Mouse (Mus musculus): ENCODE data around the gene Gm28230.

Gm28230 gene

DNA sequence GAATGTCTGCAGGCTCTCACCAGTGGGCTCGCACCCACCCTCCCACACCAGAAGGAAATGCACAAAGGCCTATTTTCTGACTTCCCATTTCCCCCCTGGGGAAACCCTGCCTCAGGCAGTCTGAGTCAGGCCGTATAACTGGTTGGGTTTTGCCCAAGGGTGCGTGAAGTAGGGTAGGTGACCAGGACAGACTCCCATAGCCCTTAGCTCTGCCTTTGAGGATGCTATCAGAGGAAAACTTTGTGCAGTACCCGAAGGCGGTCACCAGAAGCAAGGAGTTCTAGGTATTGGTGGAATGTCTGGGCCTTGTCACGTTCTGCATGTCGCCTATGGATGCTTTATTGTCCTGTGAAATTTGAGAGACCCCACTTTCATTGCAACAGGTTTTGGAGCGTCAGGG is 3.6 kb upstream of the Gm28230 start:
- DNase-seq (ENCODE audit: low spot score in 2 of 2): no peak

DNA sequence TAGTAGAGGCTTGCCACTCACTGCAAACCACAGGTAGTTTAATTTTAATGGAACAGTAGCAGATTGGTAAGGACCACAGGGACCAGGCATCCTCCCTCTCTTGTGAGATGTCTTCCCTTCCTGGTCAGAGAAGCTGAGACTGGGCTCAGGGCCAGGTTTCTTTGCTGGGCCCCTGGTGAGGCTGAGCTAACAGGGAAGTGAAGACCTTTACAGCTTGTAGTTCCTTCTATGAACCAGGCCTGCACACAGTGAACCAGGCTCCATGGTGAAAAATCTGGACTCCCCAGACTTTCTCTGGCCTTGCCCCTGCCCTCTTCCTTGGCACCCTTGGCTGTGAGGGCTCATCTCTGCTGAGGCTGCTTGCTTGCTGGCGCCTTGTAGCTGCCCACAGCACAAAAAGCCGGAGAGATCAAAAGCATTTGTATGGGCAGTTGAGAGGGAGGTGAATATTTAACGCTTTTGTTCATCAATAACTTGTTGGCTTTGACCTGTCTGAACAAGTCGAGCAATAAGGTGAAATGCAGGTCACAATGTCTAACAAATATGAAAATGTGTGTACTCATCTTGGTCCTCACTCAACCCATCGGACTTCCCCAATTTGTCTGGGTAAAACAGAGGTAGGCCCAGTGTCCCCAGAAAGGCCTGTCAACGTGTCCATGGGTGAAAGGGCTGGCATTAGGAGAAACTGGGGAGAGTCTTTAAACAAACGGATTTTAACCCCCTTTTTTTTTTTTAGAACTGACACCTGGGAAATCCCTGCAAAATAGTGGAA is 2.1 kb upstream of the Gm28230 start:
- no peak for DNase-seq (ENCODE audit: low spot score in 2 of 2)

DNA sequence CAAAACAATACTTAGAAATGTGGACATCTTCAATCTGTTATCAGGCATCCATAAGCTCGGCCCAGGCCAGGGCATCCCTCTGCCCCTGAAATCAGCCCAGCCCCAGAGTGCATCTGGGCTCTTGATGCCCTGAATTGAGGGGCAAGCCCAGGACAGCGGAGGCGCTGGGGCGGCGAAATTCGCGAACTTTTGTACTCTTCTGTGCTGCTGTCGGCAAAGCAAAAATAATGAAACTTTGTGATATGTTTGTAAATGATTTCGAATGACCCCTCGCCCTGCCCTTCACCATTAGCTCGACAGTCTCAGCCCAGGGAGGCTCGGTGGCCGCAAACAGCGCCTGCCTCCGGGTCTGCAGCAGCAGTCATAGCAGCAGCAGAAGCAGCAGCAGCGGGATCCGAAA is 1.4 kb upstream of the Gm28230 start:
- DNase-seq (ENCODE audit: low spot score in 2 of 2): no peak

DNA sequence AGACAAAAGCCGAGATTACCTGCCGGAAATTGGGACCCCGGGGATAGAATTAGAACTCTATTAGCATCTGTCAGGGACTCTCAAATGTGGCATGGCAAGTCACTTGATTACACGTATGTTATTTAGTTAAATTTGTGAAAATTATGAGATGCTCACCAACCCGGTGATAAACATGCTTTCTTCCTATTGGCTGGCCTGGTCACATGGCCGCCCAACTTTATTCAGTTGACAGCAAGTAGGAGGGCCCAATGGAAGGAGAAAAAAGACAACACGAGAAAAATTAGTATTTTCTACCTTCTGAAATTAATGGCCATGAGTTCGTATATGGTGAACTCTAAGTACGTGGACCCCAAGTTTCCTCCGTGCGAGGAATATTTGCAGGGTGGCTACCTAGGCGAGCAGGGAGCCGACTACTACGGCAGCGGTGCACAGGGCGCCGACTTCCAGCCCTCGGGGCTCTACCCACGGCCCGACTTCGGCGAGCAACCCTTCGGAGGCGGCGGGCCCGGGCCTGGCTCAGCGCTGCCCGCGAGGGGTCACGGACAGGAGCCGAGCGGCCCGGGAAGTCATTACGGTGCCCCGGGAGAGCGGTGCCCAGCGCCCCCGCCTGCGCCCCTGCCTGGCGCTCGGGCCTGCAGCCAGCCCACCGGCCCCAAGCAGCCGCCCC is 578 bp downstream of the Gm28230 start:
- no peak for DNase-seq (ENCODE audit: low spot score in 2 of 2)

DNA sequence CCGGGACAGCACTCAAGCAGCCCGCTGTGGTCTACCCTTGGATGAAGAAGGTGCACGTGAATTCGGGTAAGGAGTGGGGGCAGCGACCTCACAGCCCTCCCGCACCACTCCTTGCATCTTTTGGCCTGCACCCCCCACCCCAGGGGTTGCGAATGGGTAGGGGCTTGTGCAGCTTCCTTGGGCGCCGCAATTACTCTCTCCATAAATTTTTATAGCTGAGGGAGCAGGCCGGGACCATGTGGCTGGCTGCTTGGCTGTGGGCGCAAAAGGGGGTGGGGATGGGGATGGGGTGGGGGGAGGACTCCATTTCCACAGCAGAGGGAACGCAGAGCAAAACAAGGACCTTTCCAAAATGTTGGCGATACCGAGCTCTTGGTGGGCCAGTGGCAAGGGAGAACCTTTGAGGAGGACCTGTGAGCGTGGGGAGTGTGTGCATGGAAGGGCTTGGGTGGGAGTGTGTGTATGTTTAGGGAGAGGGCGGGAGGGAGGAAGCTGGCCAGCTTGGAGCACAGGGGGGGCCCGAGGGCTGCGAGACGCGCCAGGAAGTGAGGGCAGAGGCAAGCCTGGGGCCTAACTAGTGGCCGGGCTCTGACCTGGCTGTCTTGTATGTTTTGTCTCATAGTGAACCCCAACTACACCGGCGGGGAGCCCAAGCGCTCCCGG is 1.2 kb downstream of the Gm28230 start:
- no peak for DNase-seq (ENCODE audit: low spot score in 2 of 2)

DNA sequence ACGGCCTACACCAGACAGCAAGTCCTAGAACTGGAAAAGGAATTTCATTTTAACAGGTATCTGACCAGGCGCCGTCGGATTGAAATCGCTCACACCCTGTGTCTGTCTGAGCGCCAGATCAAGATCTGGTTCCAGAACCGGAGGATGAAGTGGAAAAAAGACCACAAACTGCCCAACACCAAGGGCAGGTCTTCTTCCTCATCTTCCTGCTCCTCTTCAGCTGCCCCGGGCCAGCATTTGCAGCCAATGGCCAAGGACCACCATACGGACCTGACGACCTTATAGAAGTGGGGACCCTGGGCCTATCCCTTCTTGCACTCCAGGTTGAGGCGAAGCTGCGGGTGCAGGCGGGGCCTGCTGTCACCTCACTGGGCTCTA is 1.8 kb downstream of the Gm28230 start:
- DNase-seq (ENCODE audit: low spot score in 2 of 2): no peak

DNA sequence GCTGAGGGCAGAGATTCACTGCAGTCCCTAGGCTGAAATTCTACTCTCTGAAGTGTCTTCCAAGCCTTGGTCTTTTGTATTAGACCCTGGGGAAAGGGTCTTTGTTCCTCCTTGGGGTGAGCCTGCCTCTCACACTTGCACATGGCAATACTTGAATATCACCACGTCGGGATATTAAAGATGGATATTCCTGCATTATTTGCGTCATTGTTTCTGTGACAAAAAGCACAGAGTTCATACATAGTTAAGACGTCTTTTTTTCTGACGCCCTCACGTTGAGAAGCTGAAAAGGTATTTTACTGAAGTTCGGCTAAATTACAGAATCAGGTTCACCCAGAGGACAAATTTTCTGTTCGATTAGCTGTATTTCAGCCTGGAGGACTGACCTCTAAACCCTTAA is 3.8 kb downstream of the Gm28230 start:
- no peak for DNase-seq (ENCODE audit: low spot score in 2 of 2)

DNA sequence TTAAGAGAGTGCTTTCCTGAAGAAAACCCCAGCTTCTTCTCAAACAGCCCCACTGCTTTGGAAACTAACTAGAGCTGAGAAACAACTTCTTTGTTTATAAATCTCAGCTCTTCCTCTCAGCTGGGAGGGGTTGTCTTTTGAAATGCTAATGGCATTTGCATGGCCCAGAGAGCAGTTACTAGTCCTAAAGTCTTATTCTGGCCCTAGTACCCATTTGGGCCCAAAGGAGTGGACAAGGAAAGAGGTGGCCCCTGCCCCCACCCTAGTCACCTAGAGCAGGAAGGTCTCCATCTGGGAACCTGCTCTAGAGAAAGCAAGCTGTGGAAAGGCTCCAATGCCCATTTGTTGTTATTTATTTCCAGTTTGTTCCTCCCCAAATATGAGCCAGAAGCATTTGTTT is 4.5 kb downstream of the Gm28230 start:
- DNase-seq (ENCODE audit: low spot score in 2 of 2): no peak

DNA sequence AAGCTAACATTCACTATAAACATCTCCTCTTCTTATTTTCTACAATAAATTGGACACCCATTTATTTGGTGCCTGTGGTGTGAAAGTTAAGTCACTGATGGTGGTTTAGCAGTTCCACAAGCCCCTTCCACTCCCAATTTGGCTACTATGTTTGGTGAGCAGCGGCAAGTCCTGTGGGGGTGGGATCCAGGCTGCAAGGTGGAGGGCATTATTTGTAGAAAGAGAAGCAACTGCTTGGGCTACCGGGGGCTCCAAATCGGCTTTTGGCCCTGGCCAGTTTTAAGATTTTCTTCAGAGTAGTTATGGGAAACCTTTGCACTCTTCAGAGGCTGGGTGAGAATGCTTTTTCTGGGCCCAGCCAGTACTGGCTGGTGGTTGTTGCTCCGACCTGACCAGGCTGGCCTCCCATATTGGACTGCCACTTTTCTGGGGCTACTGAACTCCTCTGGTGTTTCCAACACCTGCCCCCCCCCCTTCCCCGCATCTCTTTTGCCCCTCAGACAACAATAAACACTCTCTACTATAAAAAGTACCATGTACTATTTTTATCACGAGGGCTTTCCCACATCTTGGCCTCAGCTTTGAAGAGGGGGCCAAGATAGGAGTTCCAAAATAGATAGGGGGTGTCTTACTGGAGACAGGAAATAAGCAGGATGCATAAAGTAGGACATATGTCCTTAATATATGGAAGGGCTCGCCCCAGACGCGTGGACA is 5.4 kb downstream of the Gm28230 start:
- DNase-seq (ENCODE audit: low spot score in 2 of 2): no peak

DNA sequence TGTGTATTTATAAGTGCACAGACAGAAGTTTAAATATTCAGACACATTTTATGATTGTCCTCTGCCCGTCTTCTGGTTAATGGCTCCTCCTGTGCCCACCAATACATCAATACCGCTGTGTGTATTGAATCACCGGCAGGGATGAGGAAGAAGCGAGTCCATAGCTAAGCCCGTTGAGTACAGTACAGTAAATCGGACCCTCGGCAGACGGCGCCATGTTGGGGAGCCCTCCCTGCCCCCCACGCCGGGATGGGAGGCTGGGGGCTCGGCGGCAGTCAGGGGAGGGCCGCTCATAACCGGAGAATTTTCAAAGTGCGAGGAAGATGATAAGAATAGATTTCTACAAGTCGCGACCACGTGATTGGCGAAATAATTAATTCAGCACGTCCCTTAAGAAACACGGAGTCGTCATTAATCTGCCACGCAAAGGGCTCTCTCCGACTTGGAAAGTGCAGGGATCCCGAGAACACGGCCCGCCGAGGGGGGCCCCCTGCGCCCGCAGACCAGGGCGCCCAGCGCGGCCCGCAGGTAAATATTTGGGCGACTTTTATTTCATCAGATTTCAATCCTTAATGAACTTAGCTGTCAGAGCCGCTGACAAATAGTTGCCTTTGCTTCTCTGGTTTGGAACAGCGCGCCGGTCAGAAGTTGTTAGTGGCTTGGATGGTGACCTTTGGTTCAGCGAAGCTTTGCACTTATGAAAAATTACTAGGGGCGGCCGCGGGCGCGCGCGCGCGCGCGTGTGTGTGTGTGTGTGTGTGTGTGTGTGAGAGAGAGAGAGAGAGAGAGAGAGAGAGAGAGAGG is 6.2 kb downstream of the Gm28230 start:
- DNase-seq (ENCODE audit: low spot score in 2 of 2): no peak

DNA sequence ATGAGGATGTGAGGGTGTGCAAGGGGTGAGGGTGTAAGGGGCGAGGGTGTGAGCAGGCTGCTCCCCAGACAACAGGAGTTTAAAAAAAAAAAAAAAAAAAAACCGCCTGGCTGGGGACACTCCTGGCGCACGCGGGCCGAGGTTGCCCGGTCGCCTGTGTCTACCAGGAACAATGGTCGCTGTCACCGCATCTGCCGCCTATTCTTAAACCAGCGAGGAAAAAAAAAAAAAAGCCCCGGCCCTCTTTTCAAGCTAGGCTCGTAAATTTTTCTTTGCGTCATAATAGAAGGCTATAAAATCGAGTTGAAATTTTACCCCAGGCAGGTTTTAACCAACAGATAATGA is 6.8 kb downstream of the Gm28230 start:
- no peak for DNase-seq (ENCODE audit: low spot score in 2 of 2)

DNA sequence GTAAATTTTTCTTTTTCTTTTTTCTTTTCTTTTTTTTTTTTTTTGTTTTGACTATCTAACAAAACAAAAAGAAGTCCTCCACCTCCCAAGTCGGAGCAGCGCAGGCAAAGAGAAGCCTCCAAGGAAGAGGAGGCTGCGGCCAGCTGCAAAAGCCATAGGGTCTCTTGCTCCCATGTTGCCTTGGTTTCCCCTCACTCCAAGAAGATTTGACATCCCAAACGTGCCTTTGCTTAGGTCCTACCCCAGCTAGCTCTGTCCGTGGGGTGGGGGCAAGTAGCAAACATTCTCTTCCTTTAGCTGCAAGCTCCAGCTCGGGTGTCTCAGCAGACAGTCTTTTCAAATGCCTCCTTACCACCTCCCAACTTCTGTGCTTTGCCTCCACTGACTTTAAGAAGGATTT is 7.2 kb downstream of the Gm28230 start:
- DNase-seq (ENCODE audit: low spot score in 2 of 2): no peak

DNA sequence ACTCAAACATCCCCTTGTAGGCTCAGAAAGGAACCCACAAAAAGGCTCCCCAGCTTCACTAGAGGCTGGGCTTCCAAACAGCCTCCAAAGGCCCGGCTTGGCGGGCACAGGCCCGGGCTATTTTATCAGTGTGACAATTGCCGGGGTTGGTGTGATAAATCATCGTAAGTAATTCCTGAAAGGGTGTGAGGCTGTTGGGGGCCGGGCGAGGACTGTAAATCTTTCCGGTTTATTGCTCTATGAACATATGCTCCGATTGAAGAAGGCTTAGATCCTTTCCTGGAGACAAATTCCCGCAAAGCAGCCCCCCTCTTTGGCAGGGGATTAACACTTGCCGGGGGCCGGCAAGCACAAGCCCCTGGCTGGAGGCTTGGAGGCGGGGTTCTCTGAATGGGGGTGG is 7.9 kb downstream of the Gm28230 start:
- DNase-seq (ENCODE audit: low spot score in 2 of 2): no peak

DNA sequence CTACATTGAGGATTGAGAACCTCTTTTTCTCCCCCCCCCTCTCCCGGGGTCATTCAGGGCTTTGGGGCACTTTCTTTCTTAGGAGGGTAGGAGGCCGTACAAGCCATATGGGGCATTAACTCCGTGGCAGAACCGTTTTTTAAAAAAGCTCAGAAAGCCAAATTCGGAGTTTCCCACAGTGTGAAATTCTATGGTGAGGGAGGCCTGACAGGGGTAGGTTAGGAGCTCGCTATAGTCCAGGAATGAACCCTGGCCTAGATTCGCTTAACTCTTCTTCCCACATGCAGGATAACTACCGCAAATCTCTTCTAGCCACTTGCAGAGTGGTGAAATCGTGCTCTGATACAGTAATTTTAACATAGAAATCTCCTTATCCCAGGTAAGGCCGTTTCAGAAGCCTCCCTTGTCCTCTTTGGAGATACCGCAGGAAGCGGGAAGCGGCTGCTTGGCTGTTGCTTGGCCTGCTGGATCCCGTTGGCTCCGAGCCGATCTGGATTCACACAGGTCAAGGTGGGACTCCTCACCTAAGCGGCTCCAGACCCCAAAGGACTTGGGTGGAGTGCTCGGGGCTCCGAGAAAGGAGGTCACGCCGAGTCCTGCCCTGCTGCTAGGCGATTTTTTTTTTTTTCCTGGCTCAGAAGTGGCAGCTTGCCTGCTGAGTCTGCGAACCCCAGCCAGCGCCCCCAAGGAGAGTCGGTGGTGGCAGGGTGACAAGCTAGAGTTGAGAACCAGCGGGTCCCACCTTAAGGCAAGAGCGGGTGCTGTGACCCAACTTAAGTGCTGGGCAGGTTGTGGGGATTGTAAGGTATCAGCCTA is 8.7 kb downstream of the Gm28230 start:
- no peak for DNase-seq (ENCODE audit: low spot score in 2 of 2)

DNA sequence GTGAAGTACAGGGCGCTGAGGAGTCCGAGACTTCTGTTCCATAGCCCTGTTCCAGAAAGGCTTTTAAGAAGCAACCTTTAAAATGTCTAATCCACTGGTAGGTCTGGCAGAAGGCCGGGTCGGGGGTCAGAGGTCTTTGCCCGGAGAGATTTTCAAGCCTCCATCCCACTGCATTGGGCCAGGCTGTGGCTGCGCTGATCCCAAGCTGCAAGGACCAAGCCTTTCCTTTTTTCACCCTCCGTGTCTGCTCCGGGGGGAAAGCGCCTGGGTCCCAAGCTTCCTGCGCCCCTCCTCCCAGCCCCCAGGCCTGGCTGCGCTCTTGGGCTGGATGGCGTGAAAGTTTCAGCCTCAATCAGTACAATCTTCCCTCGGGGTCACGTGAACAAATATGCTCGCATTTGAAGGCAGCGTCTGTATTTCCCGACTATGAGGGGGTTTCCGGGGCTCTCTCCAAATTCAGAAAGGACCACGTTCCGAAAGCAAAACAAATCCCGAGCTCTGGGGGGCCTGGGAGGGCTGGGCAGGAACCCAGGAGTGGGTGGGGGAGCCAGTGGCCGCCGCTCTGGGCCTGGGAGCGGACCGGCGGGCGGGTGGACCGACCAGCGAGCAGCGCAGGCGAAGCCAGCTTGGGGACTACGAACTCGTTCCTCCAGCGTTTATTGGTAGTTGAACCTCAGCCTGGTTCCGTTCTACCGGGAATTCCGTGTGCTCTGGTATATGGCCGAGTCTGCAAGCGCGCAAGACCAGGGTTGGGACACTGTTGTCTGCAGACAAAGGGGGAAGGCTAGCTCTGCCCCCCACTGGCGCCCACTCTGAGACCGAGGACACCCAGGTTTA is 9.5 kb downstream of the Gm28230 start:
- DNase-seq (ENCODE audit: low spot score in 2 of 2): no peak

DNA sequence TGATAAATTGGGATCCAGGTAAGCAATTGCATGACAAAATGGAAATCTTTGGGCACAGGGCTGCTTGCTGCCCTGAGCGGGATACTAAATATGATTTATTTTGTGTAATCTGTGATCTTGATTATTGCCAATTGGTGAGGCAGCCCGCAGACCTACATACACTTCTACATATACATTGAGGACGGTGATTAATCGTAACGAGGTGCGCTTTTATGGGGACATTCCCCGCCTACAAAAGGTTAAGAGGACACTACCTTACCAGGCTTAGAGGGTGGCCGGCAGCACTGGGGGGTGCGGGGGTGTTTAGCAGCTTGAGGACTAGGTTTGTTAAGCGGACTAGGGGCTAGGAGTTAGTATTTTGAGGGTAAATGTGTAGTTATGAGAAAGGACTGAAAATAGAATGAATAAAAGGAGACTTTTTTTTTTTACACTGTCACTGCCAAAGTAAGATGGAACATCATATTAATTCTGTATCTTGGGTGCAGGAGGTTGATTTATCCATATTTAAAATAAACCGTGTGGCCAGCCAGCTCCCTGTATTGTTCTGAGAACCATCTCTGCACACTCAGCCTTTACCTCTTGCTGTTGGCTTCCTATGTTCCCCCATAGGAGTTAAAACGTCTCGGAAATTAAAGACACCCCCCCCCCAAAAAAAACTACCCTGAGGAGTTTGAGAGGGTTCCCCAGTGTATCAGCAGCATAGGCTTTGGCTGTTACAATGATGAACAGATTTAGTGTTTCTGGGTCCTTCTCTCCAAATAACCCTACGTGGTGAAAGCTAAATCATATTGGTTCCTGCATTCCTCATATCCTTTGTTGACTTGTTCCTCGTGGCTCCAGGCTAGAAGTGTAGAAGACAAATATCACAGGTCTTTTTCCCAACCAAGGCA is 10.4 kb downstream of the Gm28230 start:
- DNase-seq (ENCODE audit: low spot score in 2 of 2): no peak

DNA sequence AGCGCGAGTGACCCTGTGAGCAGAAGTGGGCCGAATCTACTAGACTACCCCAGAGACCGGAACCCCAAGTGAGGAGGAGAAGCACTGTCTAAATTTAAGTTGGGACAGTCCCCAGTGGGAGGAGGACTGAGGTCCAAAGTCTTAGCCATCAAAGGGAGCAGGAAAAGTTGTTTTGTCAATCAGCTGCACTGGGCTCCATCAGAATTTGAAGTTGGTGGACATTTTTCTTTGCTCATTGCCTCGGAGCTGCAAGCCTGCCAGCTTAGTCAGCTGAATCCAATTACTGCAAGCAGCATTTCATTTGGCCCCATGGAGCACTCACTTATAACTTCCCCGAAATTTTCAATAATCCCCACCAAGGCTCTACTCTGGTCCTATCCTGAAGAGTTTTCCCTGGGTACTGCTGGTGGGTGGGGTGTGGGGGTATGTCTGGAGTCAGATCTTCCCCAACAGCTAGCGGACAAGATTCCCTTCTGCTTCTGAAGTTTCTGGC is 11.1 kb downstream of the Gm28230 start:
- DNase-seq (ENCODE audit: low spot score in 2 of 2): no peak

DNA sequence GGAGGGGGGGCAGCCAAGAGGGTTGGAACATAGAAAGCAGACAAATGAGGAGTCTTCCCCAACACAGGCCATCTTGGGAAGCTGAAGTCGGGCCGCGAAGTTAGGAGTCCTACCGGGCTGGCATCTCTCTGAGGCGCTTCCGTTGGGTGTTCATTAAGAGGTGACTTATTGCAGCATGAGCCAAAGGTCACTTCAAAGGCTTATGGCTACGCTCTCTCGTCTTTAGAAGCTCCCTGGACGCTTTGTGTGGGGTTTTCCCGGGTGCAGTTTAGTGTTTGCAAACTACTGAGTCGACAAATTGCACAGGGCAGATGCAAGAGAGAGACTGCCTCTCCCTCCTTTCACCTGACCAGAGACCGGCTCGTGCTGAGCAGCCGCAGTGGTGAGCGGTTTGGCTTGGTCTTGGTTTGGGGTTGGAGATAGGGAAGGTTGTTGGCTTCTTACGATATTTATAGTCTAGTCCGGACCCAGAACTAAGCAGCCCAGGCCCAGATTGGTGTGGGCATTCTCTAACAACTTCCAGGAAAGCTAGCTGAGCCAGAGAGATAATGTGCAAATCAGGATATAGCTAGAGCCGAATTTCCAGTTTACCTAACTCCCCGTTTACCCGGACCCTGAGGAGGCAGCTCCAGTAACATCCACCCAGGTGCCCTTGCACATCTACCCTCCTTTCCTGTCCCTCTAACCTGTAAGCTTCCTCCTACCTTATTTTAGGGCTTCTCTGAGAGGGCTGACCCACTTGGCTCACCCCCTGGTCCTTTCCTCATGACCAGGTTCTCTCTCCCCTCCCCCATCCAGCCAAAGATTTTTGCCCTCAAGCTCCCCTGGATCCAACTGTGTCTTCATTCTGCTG is 12.3 kb downstream of the Gm28230 start:
- no peak for DNase-seq (ENCODE audit: low spot score in 2 of 2)
